Mouse (Mus musculus) heart, adult 2 months (tissue): ENCODE measurements around the gene Atp2a2.

ENCODE experiments used
- CTCF ChIP-seq: fragments of 200-600 bp; IDR thresholded peaks from 2 replicates; pipeline ENCODE4 v1.8.1; 2022; ENCODE audit warnings: antibody characterized with exemption, mild to moderate bottlenecking, moderate library complexity
- EP300 ChIP-seq: fragments of 200-500 bp; IDR thresholded peaks from 2 replicates; pipeline ENCODE4 v1.6.1; 2011; ENCODE audit warnings: low read depth, low read length, control low read depth; ENCODE audit not compliant: insufficient read depth
- POLR2A ChIP-seq: fragments of 200-500 bp; IDR thresholded peaks from 2 replicates; pipeline ENCODE4 v1.6.1; 2011; ENCODE audit warnings: mild to moderate bottlenecking, low read depth, low read length, control low read depth; ENCODE audit not compliant: insufficient read depth

DNA sequence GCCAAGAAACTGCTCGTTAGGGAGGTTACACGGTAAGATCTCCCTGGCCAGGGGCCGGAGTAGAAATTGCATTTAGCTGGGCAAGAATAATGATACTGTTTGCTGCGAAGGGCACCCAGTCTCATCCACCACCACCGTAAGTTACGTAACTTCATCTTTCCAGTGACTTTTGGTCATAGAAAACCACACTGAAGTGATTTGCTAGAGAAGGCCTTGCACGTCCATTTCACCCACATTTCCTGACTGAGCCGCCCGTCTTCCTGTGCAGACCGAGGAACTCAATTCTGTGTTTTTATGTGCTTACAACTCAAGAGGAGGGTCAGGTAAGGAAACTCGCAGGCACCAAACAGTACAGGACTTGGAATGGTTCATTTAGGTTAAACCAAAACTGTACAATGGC, 36.1 kb upstream of the Atp2a2 start:
- TF ChIP-seq CTCF, result no peak
- no peak for TF ChIP-seq POLR2A
- TF ChIP-seq EP300, result no peak
